Mouse (Mus musculus) hindbrain, embryonic 15.5 days (tissue): ENCODE results near the gene Ankzf1. TPM values are rescaled to one million over a fixed set of nuclear protein-coding genes. Genes with fewer than 3 reads are reported as not detected.

ENCODE experiments used
- ATAC-seq: fragments of 200-750 bp; cut with Nextera tagmentation; 2 replicates; pipeline ENCODE4 v1.8.0; 2017; ENCODE audit warnings: low read depth, moderate number of reproducible peaks, moderate TSS enrichment; ENCODE audit not compliant: low FRiP score
- H3K27ac ChIP-seq: fragments of 300-500 bp; sonication (generic); replicated peaks from 2 replicates; pipeline ENCODE4 v1.5.1; 2015; ENCODE audit warnings: mild to moderate bottlenecking, inconsistent platforms
- H3K27me3 ChIP-seq: fragments of 300-500 bp; sonication (generic); 2 replicates; pipeline ENCODE4 v1.6.1; 2015; ENCODE audit warnings: control low read depth, inconsistent platforms
- H3K36me3 ChIP-seq: fragments of 300-500 bp; sonication (generic); 2 replicates; pipeline ENCODE4 v1.6.1; 2015; ENCODE audit warnings: control low read depth, inconsistent platforms
- H3K4me1 ChIP-seq: fragments of 300-500 bp; sonication (generic); replicated peaks from 2 replicates; pipeline ENCODE4 v1.6.1; 2015; ENCODE audit warnings: control low read depth, inconsistent platforms
- H3K4me2 ChIP-seq: fragments of 300-500 bp; sonication (generic); 2 replicates; pipeline ENCODE4 v1.6.1; 2015; ENCODE audit warnings: moderate library complexity, mild to moderate bottlenecking, inconsistent platforms
- H3K4me3 ChIP-seq: fragments of 300-500 bp; sonication (generic); 2 replicates; pipeline ENCODE4 v1.5.1; 2015; ENCODE audit warnings: mild to moderate bottlenecking, inconsistent platforms
- H3K9ac ChIP-seq: fragments of 300-500 bp; sonication (generic); 2 replicates; pipeline ENCODE4 v1.6.1; 2015; ENCODE audit warnings: inconsistent platforms
- H3K9me3 ChIP-seq: fragments of 300-500 bp; sonication (generic); 2 replicates; pipeline ENCODE4 v1.6.1; 2016; ENCODE audit warnings: control low read depth, inconsistent platforms
- WGBS: fragments of 180-500 bp; shearing (Covaris S2); methylation state at CpG from one replicate; pipeline ENCODE4 v1.1.7; 2015; 5-methylcytosine and 5-hydroxymethylcytosine counted together
- microRNA-seq: library from miRNA; unstranded; fragments of <30 nt; microRNA quantifications from one replicate; pipeline ENCODE4, GENCODE M21; 2016
- polyA plus RNA-seq: library from polyadenylated mRNA; unstranded; fragments of >200 nt; fragmentation: Nextera tagmentation; extraction: Ambion mirVana; gene quantifications from 2 replicates; pipeline ENCODE4 v1.2.1, GENCODE M21; 2015

Ankzf1 gene
- polyA plus RNA-seq, 1 experiment from 2014 or later: 24.2 TPM

DNA sequence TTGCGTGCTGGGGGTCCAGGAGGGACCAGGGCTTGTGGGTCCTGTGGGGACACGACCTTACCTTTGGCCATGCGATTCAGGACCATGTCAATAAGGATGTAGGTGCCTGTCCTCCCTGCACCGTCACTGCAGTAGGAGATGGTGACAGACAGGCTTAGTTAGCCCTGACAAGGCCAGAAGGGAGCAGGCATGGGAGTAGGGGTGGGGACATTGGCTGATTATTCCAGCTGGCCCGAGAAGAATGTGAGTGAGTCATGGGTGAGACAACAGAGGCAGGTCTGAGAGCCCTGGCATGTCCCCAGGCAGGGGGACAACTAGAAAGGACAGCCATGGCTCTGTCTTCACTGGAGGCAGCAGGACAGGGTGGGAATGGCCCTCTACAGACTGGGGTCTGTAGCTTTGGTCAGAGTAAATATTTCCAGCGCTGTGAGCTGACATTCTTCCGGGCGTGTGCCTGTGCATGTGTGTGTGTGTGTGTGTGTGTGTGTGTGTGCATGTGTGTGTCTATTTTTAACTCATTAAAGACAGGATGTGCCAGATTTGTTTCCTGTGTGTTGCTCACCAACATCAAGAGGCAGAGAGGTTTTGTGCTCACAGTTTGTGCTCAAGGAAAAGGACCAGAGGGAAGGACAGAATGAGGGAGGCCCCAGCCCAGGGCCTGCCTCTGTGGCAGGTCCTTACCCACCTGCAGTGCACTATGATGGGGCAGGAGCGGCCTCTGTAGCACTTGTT, 56.3 kb downstream of the Ankzf1 start:
- 59% methylated on average over 9 of the region's 9 CpGs for WGBS
- Histone ChIP-seq H3K9me3 (no peaks in the 10 kb centered on the region), H3K27me3 (no peaks in the 10 kb centered on the region), H3K36me3 (0 out of 2 replicates have a peak, but pooled peaks cover 7% of the 10 kb centered on the region), H3K27ac (no peak overlapping the region), H3K4me2 (no peak overlapping the region), H3K4me3 (no peak overlapping the region), H3K4me1 (peaks cover 8% of the 10 kb centered on the region), H3K9ac (no peak overlapping the region)
- ATAC-seq: no peak

Small RNA genes within 50 kb of the gene (microRNA-seq; reads per million reads assigned to microRNA genes)
- not detected for gene Gm27943

Other genes with a start within 250 kb of the Ankzf1 start
- 0.16 and 0.26 TPM in 2 replicates for gene Ihh, start 240.5 kb upstream of the Ankzf1 start, polyA plus RNA-seq
- 6.8 and 6.9 TPM in 2 replicates for gene Nhej1, start 67.0 kb upstream of the Ankzf1 start, polyA plus RNA-seq
- gene Slc23a3, start 58.3 kb upstream of the Ankzf1 start, polyA plus RNA-seq: not detected in 2 replicates
- gene Cnppd1, start 49.4 kb upstream of the Ankzf1 start, polyA plus RNA-seq: 48.2 and 52.3 TPM in 2 replicates
- 134 and 146 TPM in 2 replicates for gene Retreg2, start 49.4 kb upstream of the Ankzf1 start, polyA plus RNA-seq
- gene Zfand2b, start 23.5 kb upstream of the Ankzf1 start, polyA plus RNA-seq: 40.1 and 40.2 TPM in 2 replicates
- 45.1 and 48.4 TPM in 2 replicates for gene Abcb6, start 11.8 kb upstream of the Ankzf1 start, polyA plus RNA-seq
- gene Atg9a, start within 50 bp of the Ankzf1 start, polyA plus RNA-seq: 57.5 and 66.3 TPM in 2 replicates
- 20.3 and 22.0 TPM in 2 replicates for gene Glb1l, start 18.7 kb downstream of the Ankzf1 start, polyA plus RNA-seq
- gene Stk16, start 18.7 kb downstream of the Ankzf1 start, polyA plus RNA-seq: 146 and 147 TPM in 2 replicates
- 26.8 and 28.1 TPM in 2 replicates for gene Tuba4a, start 27.7 kb downstream of the Ankzf1 start, polyA plus RNA-seq
- gene A630095N17Rik, start 40.0 kb downstream of the Ankzf1 start, polyA plus RNA-seq: not detected in 2 replicates
- gene Dnajb2, start 44.3 kb downstream of the Ankzf1 start, polyA plus RNA-seq: 72.5 and 85.0 TPM in 2 replicates
- gene Ptprn, start 72.4 kb downstream of the Ankzf1 start, polyA plus RNA-seq: 30.4 and 33.5 TPM in 2 replicates
- 203 and 214 TPM in 2 replicates for gene Resp18, start 86.3 kb downstream of the Ankzf1 start, polyA plus RNA-seq
- gene Dnpep, start 125.8 kb downstream of the Ankzf1 start, polyA plus RNA-seq: 140 and 145 TPM in 2 replicates
- 1.1 and 1.7 TPM in 2 replicates for gene Des, start 168.2 kb downstream of the Ankzf1 start, polyA plus RNA-seq
- gene Speg, start 183.1 kb downstream of the Ankzf1 start, polyA plus RNA-seq: 22.4 and 25.0 TPM in 2 replicates
- gene Gmppa, start 243.8 kb downstream of the Ankzf1 start, polyA plus RNA-seq: 73.8 and 79.0 TPM in 2 replicates